Mouse (Mus musculus): Measurements from ENCODE around the gene Chit1.

GRCm38 (mm10) chr1:134110979-134111378, at the start of gene Chit1:
- TF ChIP-seq POLR2A (IDR thresholded peaks at IDR 0.05; ENCODE audit: insufficient read length, low read depth) (no peak), POLR2AphosphoS2 (IDR thresholded peaks at IDR 0.05; ENCODE audit: insufficient read length, low read depth) (no peak), USF1 (IDR thresholded peaks at IDR 0.05; ENCODE audit: low read depth) (no peak), SRF (IDR thresholded peaks at IDR 0.05; ENCODE audit: control insufficient read depth, insufficient read length, low read depth) (no peak), TCF12 (IDR thresholded peaks at IDR 0.05; ENCODE audit: insufficient read depth, poor library complexity, severe bottlenecking) (no peak), E2F4 (IDR thresholded peaks at IDR 0.05; ENCODE audit: insufficient read depth) (no peak), MAX (IDR thresholded peaks at IDR 0.05; ENCODE audit: low read depth) (no peak), MYOG (IDR thresholded peaks at IDR 0.05; ENCODE audit: control insufficient read depth in 1 of 3, insufficient read depth in 1 of 3, insufficient read length in 2 of 3, low read depth in 2 of 3) (no peak), TCF3 (IDR thresholded peaks at IDR 0.05; ENCODE audit: insufficient read length, low read depth) (no peak), CEBPB (IDR thresholded peaks at IDR 0.05; ENCODE audit: insufficient read depth, poor library complexity, severe bottlenecking) (no peak)

Measured in myocyte (in vitro differentiated cells).